Mouse (Mus musculus): ENCODE results near the gene Bricd5.

DNA sequence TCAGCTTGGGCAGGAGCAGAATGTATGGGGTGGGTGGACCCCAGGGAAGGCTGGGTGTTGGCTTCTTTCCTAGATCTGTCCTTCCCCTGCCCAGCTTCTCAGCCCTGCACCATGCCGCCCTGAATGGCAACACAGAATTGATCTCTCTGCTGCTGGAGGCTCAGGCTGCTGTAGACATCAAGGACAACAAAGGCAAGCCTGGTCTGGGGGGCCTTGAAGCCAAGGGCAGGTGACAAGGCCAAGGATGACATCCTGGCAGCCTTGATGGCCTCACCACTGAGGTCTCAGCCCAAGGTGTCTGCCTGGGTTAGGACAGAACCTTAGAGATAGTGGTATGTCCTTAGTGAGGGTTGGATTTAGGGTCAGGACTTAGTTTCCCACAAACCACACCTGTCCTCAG is 22.3 kb downstream of the Bricd5 start:
- TF ChIP-seq CTCF (IDR thresholded peaks at IDR 0.05; ENCODE audit: extremely low read depth, insufficient read length, insufficient replicate concordance, low read depth, low read length) (no peak), POLR2A (IDR thresholded peaks at IDR 0.05; ENCODE audit: low read depth, low read length) (no peak)

Measured in small intestine, adult 2 months (tissue).